Mouse (Mus musculus) neural tube, embryonic 10.5 days (tissue): ENCODE results near the gene Rnf26.

Experiments used
- DNase-seq: peaks from one replicate; pipeline ENCODE4 v3.0.0-alpha.2; 2017; ENCODE audit warnings: low spot score; ENCODE audit errors: extremely low spot score

Rnf26 gene

DNA sequence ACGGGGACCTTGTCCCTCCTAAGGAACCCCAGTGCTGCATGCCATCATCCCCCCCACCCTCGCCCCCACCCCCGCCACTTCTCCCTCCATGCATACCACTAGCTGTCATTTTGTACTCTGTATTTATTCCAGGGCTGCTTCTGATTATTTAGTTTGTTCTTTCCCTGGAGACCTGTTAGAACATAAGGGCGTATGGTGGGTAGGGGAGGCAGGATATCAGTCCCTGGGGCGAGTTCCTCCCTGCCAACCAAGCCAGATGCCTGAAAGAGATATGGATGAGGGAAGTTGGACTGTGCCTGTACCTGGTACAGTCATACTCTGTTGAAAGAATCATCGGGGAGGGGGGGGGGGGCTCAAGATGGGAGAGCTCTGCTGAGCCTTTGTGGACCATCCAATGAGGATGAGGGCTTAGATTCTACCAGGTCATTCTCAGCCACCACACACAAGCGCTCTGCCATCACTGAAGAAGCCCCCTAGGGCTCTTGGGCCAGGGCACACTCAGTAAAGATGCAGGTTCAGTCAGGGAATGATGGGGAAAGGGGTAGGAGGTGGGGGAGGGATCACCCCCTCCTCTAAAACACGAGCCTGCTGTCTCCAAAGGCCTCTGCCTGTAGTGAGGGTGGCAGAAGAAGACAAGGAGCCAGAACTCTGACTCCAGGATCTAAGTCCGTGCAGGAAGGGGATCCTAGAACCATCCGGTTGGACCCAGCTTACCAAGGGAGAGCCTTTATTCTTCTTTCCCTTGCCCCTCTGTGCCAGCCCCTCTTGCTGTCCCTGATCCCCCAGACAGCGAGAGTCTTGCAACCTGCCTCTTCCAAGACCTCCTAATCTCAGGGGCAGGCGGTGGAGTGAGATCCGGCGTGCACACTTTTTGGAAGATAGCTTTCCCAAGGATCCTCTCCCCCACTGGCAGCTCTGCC is 65.5 kb downstream of the Rnf26 start:
- DNase-seq: no peak

DNA sequence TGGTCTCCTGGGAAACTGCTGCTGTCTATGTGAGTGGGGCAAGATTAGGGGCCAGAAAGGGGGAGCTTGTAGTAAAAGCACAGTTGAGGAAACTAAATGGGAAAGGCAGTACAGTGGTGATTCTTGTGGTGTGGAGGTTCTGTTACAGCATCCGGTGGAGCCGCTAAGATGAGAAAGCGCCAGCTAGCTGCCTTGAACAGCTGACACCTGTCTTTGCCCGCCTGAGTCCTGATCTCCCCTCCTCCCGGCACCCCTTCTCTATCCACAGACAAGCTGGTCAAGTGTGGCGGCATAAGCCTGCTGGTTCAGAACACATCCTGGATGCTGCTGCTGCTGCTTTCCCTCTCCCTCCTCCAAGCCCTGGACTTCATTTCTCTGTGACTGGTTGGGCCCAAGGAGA is 66.2 kb downstream of the Rnf26 start:
- DNase-seq: no peak

DNA sequence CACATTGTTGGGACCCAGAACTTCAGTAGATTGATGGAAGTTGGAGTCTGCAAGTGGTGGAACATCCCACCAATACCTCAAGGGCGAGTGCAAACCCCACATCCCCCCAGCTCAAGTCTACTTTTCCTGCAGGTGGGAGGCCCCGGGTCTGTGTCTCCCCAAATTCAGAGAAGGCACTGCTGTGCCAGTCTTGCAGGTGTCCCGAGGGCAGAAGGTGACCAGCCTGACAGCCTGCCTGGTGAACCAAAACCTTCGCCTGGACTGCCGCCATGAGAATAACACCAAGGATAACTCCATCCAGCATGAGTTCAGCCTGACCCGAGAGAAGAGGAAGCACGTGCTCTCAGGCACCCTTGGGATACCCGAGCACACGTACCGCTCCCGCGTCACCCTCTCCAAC is 66.9 kb downstream of the Rnf26 start:
- no peak for DNase-seq

GRCm38 (mm10) chr9:44045884-44046272 is 67.4 kb downstream of the Rnf26 start:
- DNase-seq: no peak
